Mouse (Mus musculus) c-Kit-negative CD71-positive TER-119-positive erythroid progenitor cells, embryonic 14.5 days (primary cell): Measurements from ENCODE around the gene Tspan9.

Experiments used
- DNase-seq: peaks from one replicate; pipeline ENCODE4 v3.0.0-alpha.2; 2013; ENCODE audit warnings: low read depth, low spot score

The Tspan9 gene

DNA sequence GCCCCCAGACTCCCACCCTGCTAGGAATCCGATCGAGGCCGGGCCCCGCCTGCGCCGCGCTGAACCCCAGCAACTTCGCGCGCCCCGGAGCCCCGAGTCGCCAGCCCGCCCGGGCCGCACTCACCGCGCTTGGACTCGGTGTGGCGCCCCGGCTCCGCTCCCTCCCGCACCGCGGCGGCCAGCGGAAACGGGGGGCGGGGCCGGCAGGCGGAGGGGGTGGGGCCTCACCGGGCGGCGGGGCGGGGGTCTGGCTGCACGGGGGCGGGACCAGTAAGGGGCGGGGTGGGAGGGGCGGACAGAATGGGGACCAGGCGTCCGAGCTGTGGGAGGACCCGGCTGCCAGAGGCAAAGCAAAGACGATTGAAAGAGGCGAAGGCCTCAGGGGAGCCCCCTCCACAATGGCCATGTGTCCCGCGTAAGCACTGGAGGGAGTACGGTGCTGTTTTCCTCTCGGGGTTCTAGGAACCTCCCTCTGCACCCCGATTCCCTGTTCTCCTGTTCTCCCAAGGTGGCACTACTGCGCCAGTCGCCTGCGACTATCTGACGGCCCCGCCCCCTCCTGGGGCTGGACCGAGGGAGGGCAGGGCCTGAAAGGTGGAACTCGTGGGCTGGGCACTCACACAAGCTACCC lies at the start of gene Tspan9:
TSS of gene Tspan9 (minus strand) at position 205 of the 631 bp plus-strand sequence.
- no peak for DNase-seq

DNA sequence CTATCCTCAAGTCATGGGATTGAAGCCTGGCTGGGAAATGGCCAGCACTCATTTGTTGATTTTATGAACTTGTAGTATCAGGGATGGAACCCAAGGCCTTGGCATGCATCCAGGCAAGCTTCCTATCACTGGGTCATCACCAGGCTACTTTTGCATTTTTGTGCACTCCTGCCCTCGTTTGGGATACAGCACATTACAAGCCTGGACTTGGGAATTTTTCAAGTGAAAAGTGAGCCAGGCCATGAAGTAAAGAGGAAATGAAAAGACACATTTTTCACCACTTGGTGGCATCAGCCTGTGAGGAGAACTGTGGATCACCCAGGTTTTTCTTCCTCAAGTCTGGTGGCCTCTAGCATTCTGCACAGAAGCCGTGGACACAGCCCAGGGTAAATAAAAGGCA lies 40.1 kb upstream of the Tspan9 start:
- DNase-seq: no peak

DNA sequence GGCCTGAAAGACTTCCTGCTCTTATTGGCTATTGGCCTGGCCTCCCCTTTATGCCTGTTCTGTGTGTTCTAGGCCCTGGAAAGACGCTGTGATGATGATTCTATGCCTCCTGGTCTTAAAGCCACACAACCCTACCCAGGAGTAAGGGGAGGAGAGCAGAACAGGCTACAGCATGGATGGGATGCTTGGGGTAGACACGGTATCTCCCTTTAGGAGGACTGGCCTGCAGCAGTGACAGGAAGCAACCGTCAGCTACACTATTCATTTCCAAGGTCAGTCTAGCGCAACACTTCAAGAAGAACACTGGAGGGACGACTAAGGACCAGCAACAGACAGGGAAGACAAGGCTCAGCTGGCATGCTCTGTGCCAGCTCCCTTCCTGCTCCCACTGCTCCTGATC lies 37.8 kb upstream of the Tspan9 start:
- DNase-seq: no peak

DNA sequence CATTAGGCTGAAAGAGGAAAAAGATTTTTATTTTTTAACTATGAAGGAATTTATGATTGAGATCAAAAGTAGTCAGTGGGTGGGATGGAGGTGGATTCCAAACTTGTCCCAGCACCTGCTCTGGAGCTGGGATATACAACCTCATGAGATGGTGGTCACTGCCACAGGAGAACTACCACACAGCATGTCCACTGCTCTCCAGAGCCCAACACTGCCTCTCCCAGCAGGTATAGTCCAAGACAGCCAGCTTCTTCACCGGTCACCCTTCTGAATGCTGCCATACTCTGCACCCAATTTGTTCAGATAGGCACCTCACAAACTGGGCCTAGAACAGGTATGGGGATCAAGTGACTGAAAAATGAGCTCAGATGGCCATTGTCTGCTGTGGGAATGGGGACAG lies 36.3 kb upstream of the Tspan9 start:
- DNase-seq: no peak

DNA sequence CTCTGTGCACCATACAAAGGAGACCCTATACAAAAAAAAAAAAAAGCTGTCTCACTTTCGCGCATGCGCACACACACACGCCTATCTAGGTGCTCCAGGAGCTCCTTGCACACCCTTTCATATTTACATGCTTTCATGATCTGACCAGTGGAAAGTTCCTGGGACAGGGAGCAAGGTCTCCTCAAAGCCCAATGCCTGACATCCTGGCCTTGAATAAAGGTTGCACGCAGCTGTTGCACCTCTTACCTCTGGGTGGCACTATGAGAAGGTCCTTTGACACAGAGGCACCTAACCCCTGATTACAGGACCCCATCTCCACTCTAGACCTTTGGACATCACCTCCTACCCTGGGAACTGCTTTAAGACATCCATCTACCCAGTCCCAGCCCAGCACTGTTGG lies 35.9 kb upstream of the Tspan9 start:
- DNase-seq: no peak

DNA sequence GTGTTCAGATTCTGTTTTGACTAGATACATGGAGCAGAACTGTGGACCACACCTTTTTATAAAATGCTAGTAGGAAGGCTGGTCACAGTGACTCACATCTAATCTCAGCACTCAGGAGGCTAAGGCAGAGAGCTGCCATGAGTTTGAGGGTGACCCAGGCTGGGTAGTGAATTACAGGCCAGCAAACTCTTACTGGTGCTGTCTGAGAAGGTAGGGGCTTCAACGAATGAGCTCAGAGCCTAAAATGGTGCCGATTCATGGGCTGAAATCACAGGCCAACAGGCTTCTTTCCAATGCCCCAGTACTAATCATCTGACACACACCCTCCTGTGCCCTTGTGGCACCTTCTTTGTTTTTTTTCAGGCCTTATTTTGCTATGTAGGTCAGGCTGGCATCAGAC lies 35.3 kb upstream of the Tspan9 start:
- no peak for DNase-seq

DNA sequence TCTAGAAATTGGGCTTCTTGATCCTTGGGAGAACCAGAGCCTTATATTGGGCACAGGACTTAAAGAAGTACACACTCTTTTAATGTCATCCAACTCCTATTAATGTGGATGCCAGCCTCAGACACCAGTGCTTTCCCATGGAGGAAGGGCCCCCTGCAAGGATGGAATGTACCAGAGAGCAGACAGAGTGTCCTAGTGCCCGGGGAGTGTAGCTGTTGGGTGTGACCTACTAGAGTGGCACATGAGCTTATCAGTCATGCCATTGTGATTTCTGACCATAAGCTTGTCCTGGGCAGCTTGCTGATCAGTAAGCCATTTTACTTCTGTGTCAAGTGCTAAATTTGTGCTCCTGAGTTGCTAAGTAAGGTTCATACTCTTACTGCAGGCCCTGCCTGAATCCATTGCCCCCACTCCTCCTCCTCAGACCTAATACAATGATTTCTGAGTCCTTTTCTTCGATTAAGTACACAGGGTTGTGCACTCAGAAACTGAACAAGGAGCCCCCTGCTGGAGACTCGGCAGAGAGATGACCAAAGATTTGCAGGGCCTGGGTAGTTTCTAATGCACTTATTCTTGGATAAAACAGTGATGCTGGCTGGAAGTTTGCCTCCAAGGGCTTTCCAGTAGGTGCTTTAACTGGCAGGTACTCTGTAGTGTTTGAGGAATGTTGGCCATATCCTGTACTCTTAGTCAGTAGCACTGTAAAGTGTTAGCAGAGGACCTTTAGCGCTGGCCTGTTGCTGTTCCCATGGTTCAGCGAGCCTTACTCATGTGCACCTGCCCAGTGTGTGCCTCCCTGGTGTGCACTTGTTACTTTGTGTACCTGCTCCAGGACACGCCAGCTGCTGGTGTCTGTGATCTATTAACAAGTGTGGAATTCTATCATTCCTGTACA lies 25.6 kb upstream of the Tspan9 start:
- DNase-seq: no peak

DNA sequence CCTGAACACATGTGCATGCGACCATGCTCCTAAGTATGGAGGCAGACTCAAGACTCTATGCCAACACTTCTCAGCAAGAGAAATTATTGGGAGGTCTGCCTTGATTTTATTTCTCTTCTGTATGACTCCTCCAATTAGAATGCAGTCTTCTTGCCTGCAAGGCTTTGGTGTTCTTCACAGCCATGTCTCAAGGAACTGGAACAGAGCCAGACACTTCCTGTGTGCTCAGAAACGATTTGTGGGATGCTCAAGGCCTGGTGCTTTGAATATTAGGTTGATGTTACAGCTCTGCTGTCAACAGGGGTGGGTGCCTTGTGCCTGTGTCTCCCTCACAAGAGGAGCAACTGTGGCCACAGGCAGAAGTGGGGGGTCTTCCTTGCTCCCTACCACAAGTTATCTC lies 22.2 kb upstream of the Tspan9 start:
- no peak for DNase-seq

DNA sequence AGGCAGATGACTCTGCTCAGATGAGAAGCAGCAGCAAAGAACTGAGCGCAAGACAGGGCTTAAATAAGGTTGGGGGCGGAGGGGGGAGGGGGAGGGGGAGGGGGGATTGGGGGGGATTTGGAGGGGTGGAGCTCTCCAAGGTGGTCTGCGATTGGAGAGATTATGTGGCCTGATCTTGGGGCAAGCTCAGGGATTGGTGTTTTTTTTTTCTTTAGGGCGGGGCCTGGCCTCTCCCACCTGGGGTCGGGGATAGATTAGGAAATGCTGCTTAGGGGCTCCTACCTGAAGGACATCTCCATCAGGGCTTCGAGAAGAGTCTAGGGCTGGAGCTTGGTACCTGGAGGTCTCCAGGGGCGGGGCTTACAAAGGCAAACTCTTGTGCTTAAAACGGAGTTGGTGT lies 21.2 kb upstream of the Tspan9 start:
- DNase-seq: no peak

DNA sequence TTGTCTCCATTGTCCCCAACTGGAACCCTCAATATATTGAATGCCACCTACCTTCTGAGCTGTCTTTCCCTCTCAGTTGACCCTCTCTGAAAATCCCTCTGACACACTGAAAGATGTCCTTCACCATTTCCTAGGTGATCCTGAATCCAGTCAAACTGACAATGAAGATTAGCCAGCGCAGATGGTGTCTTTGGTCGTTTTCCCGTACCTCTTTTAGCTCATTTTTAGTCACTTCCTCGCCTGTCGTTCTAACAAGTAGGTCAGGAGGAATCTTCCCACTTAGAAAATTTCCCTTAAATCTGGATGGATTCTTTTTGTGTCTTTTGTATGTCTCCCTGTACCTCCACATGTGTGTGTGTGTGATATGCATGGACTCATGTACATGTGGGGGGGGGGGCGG lies 15.7 kb upstream of the Tspan9 start:
- DNase-seq: no peak

DNA sequence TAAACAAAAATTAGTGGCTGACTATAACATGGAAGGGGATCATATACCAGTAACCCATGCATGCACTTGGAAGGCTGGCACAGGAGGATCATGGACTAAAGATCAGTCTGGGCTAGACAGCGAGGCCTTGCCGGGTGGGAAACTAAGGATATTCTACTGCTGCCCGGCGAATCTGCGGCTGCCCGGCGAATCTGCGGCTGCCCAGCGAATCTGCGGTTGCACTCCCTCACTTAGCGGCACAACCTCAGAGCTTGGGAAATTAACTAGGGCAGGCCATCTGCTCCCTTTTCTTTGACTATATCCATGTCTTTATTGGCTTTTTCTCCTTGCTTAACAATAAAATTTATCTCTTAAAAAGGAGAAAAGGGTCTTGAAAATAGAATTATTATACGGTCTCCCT lies 14.6 kb upstream of the Tspan9 start:
- no peak for DNase-seq

DNA sequence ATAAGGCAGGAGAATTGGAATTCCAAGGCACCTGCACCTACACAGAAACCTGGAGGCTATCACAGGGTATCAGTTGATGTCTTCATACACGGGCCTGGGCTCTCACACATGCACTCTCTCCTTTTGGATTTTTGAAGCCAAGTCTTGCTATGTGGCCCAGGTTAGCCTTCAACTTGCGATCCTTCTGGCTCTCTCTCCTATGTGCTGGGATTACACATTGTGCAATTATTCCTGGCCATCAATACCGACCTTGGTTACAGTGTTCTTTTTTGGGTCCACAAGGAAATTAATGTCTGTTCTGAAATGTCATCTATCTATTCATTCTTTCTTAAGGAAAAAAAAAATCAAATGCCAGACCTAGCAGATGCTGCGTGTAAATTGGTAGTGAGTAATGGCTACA lies 13.1 kb upstream of the Tspan9 start:
- DNase-seq: no peak

DNA sequence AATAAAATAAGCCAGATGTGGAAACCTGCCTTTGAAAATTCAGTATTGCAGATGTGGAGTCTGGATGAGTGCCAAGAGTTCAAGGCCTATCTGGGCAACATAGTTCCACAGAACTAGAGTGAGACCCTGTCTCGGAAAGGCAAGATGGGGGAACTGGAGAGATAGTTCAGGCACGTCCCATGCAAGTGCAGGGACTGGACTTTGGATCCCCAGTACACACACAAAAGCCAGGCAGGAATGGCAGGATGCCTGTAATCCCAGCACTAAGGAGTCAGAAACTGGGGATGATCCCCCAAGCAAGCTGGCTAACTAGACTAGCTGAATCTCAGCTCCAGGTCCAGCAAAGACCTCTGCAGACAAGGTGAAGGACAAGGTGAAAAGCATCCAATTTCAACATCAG lies 12.5 kb upstream of the Tspan9 start:
- no peak for DNase-seq

DNA sequence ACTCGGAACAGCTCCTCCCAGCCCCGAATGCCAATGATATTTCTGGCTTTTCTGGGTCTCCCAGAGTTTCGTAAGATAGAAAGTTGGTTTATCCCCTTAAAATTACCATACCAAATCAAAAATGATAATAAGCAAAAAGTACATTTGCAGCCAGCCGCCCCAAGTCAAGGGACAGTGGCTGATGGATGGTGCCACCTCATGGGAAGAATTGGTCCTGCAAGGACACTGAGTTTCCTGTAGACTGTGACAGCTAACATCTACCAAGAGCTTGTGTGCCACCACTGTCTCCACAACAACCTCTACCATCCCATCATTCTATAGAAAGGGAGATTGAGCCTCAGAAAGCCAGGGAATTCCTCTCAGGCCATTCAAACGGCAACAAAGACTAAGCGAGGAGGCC lies 2.4 kb upstream of the Tspan9 start:
- DNase-seq: no peak

DNA sequence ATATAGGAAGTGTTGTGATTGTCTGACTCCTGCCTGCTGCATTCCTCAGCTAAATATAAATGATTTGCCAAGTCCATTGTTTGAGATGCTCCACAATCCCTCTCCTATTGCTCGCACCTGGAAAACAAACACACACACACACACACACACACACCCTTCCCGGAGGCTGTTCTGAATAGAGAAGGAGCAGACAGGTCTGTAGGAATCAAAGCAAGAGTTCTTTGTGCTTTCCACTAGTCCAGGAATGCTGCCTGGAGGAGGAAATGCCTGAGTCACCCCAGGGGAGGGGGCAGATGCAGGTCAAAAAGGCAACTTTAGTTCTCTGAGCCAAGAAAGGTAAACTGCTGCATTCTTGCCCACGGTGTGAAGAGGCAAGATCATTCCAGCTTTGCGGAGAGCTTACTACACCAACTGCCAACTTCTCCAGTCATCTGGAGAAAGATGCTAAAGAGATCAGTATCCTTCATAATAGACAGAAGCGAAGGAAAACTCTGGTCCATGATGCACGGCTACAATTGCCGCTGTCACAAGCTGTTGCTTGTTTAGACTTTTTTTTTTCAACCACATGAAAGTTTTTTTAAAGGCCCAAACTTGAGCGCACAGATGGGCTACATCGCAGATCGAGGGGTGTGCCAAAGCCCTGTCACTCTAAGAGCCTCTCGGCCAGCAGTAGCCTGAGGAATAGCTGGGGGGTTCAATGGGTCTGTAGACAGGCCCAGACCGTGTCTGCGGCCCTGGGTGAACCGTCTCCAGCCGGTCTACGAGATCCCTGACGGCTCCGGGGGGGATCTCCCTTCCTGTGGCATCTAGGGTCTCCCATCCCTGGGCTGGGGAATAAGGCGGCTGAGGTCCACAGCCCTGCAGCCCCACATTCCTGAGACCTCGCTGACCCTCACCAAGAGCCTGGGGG lies 770 bp downstream of the Tspan9 start:
- no peak for DNase-seq

DNA sequence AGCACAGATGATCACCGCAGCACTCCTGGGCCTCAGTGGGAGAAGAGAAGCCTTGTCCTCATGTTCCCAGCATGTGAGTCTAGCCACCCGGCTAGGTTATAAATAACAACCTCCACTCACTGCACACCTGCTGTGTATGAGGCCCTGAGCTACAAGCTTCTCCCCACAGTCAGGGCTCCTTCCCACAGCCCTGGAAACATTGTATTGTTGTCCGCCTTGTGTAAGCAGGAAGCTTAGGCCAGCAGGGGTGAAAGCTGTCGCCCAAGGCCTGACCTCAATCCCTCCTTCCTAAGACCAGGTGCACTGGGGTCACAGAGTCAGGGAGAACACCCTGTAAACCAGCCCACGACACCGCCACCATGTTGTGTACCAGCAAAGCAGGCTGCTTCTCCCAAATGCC lies 2.7 kb downstream of the Tspan9 start:
- DNase-seq: no peak

DNA sequence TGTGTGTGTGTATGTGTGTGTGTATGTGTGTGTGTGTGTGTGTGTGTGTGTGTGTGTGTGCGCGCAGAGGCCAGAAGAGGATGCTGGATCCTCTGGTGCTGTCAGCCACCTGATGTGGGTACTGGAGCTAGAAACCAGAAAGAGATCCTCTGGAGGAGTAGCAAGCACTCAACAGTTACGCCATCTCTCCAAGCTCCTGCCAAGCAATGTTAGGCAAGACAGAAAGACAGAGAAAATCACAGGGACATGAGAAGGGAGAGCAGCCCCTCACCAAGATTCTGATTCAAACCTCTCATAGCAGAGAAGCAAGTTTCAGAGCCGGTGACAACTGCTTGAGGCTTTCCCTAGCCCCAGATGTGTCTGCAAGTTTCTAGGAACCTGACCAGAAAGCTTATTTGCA lies 5.5 kb downstream of the Tspan9 start:
- no peak for DNase-seq

DNA sequence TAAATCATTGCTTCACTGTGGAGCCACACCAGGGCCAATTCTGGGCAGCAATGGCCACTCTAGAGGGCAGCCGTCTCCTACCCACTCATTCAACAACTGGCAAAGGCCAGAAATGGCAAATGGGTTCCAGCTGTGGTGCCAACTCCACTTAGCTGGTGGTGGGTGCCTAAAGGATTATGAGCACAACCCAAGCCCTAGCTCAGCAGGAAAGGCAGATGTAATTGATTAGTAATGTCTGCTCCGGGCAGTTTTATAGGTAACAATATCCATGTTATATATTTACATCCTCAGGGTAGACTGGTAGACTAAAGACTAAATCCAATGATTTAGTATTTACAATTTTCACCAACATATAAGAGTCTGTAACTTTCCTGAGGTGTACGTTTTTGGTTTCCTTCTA lies 6.7 kb downstream of the Tspan9 start:
- no peak for DNase-seq

DNA sequence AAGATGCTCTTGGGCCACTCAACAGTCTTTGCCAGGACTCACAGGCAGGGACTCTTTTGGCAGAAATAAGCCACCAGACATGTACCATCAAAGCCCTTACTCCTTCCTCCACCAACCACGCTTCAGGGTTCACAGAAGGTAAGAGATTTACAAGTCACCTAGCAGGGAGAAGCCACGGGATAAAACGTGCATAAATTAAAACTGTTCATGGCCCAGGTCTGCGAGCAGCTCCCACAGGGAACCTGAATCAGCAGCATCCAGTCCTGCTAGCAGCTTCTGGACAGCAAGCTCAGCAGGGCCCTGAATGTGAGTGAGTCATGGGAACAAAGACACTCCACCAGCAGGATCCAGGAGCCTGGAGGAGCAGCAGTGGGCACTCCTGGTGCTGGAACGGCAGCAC lies 7.9 kb downstream of the Tspan9 start:
- DNase-seq: no peak

DNA sequence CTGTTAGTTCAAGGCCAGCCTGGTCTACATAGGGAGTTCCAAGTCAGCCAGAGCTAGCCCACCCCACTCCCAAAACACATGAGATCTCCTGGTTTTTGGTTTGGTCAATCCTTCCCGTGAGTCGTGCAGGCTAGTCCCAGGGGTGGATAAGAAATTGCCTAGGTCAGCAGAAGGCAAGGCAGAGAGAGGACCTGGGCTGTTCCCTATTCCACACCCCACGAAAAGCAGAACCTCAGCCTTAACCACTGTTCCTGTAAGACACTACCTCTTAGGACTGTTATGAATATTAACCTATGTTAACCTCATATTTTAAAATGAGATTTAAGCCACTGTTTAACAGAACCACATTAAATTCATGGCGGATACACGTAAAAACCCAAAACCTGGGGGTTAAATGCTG lies 8.4 kb downstream of the Tspan9 start:
- no peak for DNase-seq

DNA sequence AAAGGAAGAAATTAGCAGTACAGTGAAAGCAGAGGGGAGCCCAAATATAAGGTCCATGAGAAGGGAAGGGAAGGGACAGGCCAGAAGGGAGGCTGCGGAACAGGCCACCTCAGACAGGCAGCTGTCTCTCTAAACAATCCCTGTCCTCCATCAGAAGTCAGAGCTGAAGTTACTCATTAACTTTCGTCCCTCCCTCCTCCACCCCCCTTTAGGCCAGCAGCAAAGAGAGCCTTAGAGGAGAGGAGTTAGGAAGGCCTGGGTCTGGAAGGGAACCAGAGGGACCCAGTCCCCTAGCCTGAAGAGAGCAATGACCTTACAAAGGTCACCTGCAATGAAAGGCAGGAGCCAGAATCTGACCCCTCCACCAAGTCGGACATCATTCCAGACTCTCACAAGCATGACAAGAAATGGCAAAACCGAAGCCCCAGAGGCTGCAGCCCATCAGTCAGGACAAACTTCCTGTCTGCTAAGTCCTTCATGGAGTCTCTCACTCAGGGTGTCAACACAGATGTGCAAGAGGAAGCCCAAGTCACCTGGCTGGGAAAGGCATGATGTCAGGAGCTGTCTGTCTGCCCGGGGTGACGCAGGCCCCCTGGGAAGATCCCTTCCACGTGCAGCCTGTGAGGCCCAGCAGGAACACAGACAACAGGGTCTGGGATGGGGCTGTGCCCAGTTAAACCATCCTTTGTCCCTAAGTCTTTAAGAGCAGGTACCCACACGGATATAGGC lies 9.0 kb downstream of the Tspan9 start:
- no peak for DNase-seq
